Mouse (Mus musculus): ENCODE results near the gene Pum3. TPM values are rescaled to one million over a fixed set of nuclear protein-coding genes. Genes with fewer than 3 reads are reported as not detected.
"Not testable (repeated sequence)": the region's sequence is repeated elsewhere in the genome, so short reads cannot be mapped to it uniquely, and the experiment has no call there.

Pum3 gene
- total and polyA plus RNA-seq, 3 experiments, result 10.7 to 105 (median 95.6) TPM

- DNase-seq, result no peak
Observed at GRCm38 (mm10) chr19:27392431-27392830, 37.2 kb downstream of the Pum3 start.

GRCm38 (mm10) chr19:27391344-27391743, 38.3 kb downstream of the Pum3 start:
- DNase-seq, result no peak

- not testable (repeated sequence) for DNase-seq
Observed at GRCm38 (mm10) chr19:27389566-27389965, 40.1 kb downstream of the Pum3 start.

- DNase-seq, result no peak
Observed at GRCm38 (mm10) chr19:27385304-27385703, 44.3 kb downstream of the Pum3 start.

GRCm38 (mm10) chr19:27383266-27383665, 46.4 kb downstream of the Pum3 start:
- no peak for DNase-seq

- no peak for DNase-seq
Observed at GRCm38 (mm10) chr19:27382131-27382530, 47.5 kb downstream of the Pum3 start.

GRCm38 (mm10) chr19:27379712-27380401, 49.8 kb downstream of the Pum3 start:
- no peak for DNase-seq

GRCm38 (mm10) chr19:27370784-27371183, 58.8 kb downstream of the Pum3 start:
- no peak for DNase-seq

- no peak for DNase-seq
Observed at GRCm38 (mm10) chr19:27370174-27370573, 59.5 kb downstream of the Pum3 start.

- peak; percentile 13 for DNase-seq
Observed at GRCm38 (mm10) chr19:27369461-27370135, 60.0 kb downstream of the Pum3 start.

GRCm38 (mm10) chr19:27366113-27366746, 63.4 kb downstream of the Pum3 start:
- DNase-seq, result no peak

- DNase-seq, result peak; percentile 93
Observed at GRCm38 (mm10) chr19:27364521-27364931, 65.1 kb downstream of the Pum3 start.

- DNase-seq, result peak; percentile 47
Observed at GRCm38 (mm10) chr19:27363891-27364290, 65.7 kb downstream of the Pum3 start.

GRCm38 (mm10) chr19:27360381-27360780, 69.2 kb downstream of the Pum3 start:
- DNase-seq, result no peak

- DNase-seq, result peak; percentile 54
Observed at GRCm38 (mm10) chr19:27351700-27352099, 77.9 kb downstream of the Pum3 start.

- DNase-seq, result no peak
Observed at GRCm38 (mm10) chr19:27346501-27346900, 83.1 kb downstream of the Pum3 start.

Other genes with a start within 250 kb of the Pum3 start
- 10 to 100 TPM; 18.5 to 35.4 TPM for gene Vldlr, start 213.3 kb downstream of the Pum3 start, total RNA-seq (2021)
- gene Vldlr, start 213.3 kb downstream of the Pum3 start, polyA plus RNA-seq (2012; rRNA removed), result 38.0 and 41.0 TPM in 2 replicates
- gene Kcnv2, start 107.2 kb downstream of the Pum3 start, total RNA-seq (2021), result under 1 TPM in 1 of 2 experiments, not detected in 1; 0.06 TPM
- gene Kcnv2, start 107.2 kb downstream of the Pum3 start, polyA plus RNA-seq (2012; rRNA removed), result not detected in 2 replicates